Mouse (Mus musculus): ENCODE data around the gene Nipsnap1. TPM values are rescaled to one million over a fixed set of nuclear protein-coding genes. Genes with fewer than 3 reads are reported as not detected.

The Nipsnap1 gene
- polyA plus RNA-seq, 1 experiment from 2014 or later = 81.4 TPM

DNA sequence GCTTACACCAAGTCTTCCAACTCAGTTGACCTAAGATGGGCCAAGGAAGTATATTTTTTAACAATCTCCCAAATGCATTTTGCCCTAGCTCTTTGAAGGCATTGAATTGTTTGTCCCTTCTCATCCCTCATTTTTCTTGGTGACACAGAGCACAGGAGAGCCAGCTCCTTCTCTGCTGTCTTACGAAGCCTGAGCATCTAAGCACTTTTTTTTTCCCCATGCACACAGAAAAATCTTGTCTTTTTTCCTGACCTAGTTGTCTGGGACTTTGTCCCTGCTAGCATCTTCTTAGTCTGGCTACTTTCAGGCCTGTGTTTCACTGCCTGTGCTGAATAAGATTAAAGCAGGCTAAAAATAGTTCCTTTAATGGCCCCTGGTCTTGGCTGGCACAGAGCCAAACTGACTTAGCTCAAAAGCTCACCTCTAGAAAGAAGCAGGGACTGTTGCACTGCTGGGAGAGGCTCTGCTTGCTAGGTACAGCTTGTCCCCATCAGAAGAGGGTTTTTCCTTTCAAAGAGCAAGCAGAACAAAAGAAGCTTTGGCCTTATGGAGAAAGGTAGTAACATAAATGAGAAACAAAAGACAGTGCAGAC, 57.4 kb downstream of the Nipsnap1 start:
- WGBS = 53% methylated on average over 1 of the region's 1 CpGs
- H3K4me3 ChIP-seq (replicated peaks) = no peak overlapping the region
- peak overlapping the region; percentile 41; the same call in 1 of the 2 replicates for H3K27ac ChIP-seq
- 0 out of 2 replicates have a peak, but pooled peaks have one; percentile 33 for ATAC-seq (replicated peaks; ENCODE audit: low FRiP score)
- H3K27me3 ChIP-seq = no peaks in the 10 kb centered on the region
- peaks cover 20% of the 10 kb centered on the region for H3K4me1 ChIP-seq
- H3K9me3 ChIP-seq (replicated peaks) = no peaks in the 10 kb centered on the region
- H3K9ac ChIP-seq = no peak overlapping the region
- H3K36me3 ChIP-seq = peaks cover 43% of the 10 kb centered on the region
- H3K4me2 ChIP-seq = no peak overlapping the region

DNA sequence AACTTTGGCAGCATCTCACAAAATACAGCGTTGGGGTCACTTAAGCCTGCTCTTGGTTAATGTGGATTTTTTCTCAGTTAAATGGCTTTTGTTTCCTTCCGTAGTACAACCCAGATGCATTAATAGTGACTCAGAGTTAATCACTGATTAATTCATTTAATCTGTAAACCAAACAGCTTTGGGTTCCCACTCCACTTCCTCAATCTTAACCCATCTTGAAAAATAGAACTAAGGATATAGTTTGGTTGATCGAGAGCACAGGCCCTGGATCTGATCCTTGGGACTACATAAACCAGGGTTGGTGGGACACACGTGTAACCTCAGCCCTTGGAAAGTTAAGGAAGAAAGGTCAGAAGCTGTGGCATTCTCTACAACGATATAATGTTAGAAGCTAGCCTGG, 62.5 kb downstream of the Nipsnap1 start:
- no peak overlapping the region for H3K9ac ChIP-seq
- H3K27me3 ChIP-seq = no peaks in the 10 kb centered on the region
- whole genome bisulfite sequencing = 71% methylated on average over 5 of the region's 5 CpGs
- H3K27ac ChIP-seq = no peak overlapping the region
- H3K9me3 ChIP-seq (replicated peaks) = no peaks in the 10 kb centered on the region
- H3K36me3 ChIP-seq = no peaks in the 10 kb centered on the region
- peaks cover 5% of the 10 kb centered on the region for H3K4me1 ChIP-seq
- H3K4me2 ChIP-seq = no peak overlapping the region
- no peak overlapping the region for H3K4me3 ChIP-seq (replicated peaks)
- ATAC-seq (replicated peaks; ENCODE audit: low FRiP score) = no peak

Small RNA genes within 50 kb of the gene (microRNA-seq; reads per million reads assigned to microRNA genes)
- not detected for gene Mir6918

Other genes with a start within 250 kb of the Nipsnap1 start
- 34.5 and 36.5 TPM in 2 replicates for gene Ascc2, start 236.2 kb upstream of the Nipsnap1 start, polyA plus RNA-seq (2015; fragmentation: Nextera tagmentation; extraction: Ambion mirVana)
- 889 and 930 TPM in 2 replicates for gene Uqcr10, start 169.6 kb upstream of the Nipsnap1 start, polyA plus RNA-seq (2015; fragmentation: Nextera tagmentation; extraction: Ambion mirVana)
- gene Zmat5, start 169.3 kb upstream of the Nipsnap1 start, polyA plus RNA-seq (2015; fragmentation: Nextera tagmentation; extraction: Ambion mirVana) = 71.6 and 72.1 TPM in 2 replicates
- 0.10 and 0.17 TPM in 2 replicates for gene Cabp7, start 127.2 kb upstream of the Nipsnap1 start, polyA plus RNA-seq (2015; fragmentation: Nextera tagmentation; extraction: Ambion mirVana)
- 49.8 and 53.2 TPM in 2 replicates for gene Nf2, start 24.4 kb upstream of the Nipsnap1 start, polyA plus RNA-seq (2015; fragmentation: Nextera tagmentation; extraction: Ambion mirVana)
- 36.0 and 39.7 TPM in 2 replicates for gene Thoc5, start 21.4 kb downstream of the Nipsnap1 start, polyA plus RNA-seq (2015; fragmentation: Nextera tagmentation; extraction: Ambion mirVana)
- 0.31 and 0.57 TPM in 2 replicates for gene Nefh, start 74.1 kb downstream of the Nipsnap1 start, polyA plus RNA-seq (2015; fragmentation: Nextera tagmentation; extraction: Ambion mirVana)
- gene Ap1b1, start 112.9 kb downstream of the Nipsnap1 start, polyA plus RNA-seq (2015; fragmentation: Nextera tagmentation; extraction: Ambion mirVana) = 59.8 and 65.3 TPM in 2 replicates
- gene Rasl10a, start 184.2 kb downstream of the Nipsnap1 start, polyA plus RNA-seq (2015; fragmentation: Nextera tagmentation; extraction: Ambion mirVana) = 2.8 and 4.2 TPM in 2 replicates
- gene Gas2l1, start 191.4 kb downstream of the Nipsnap1 start, polyA plus RNA-seq (2015; fragmentation: Nextera tagmentation; extraction: Ambion mirVana) = 33.1 and 34.6 TPM in 2 replicates
- 26.4 and 31.9 TPM in 2 replicates for gene Rhbdd3, start 225.0 kb downstream of the Nipsnap1 start, polyA plus RNA-seq (2015; fragmentation: Nextera tagmentation; extraction: Ambion mirVana)
- gene Ewsr1, start 225.3 kb downstream of the Nipsnap1 start, polyA plus RNA-seq (2015; fragmentation: Nextera tagmentation; extraction: Ambion mirVana) = 788 and 840 TPM in 2 replicates